Mouse (Mus musculus): Measurements from ENCODE around the gene Clptm1.
"Not testable (repeated sequence)": the region's sequence is repeated elsewhere in the genome, so short reads cannot be mapped to it uniquely, and the experiment has no call there.

Gene Clptm1

GRCm38 (mm10) chr7:19691873-19692865 lies 27.3 kb upstream of the Clptm1 start, which contains the start of gene Apoc1:
Gene Apoc1 (minus strand): TSS chr7:19692660.
- no peak for DNase-seq (ENCODE audit: low spot score in 2 of 2)

DNA sequence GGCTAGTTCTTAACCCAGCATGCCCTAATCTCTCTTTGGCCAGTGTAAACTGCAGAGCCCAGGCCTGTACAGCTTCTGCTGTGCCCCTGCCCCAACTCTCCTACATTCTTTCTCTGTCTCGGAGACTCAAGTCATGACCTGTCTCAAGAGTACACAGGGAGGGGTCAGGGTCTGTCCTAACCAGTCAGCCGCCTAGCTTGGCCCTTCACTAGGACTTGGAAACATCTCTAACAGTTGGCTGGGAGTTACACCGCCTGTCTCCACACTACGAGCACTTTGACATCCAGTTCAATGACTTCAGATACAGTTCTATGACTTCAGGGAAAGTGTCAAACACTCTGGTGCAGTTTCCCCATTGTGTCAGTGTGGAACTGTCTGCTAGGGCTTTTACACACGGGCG lies 26.6 kb upstream of the Clptm1 start:
- no peak for DNase-seq (ENCODE audit: low spot score in 2 of 2)

DNA sequence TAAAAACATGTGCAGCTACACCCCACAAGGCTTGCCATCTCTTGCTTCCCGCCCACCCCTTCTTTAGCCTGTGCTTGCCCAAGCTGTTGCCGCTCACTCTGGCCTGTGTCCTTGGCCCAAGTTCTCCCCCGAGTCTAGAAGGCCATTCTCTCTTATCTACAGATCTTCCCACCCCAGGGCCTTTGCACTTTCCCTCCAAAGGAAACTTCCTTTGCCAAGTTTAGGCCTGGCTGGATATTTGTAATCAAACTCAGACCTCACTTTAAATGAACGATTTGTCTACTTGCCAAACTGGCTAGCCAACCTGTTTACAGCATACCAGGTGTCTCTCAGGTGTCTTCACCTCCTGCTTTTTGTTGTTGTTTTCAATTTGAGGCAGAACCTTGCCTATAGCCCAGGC lies 26.0 kb upstream of the Clptm1 start:
- no peak for DNase-seq (ENCODE audit: low spot score in 2 of 2)

GRCm38 (mm10) chr7:19688611-19689010 lies 23.8 kb upstream of the Clptm1 start:
- DNase-seq (ENCODE audit: low spot score in 2 of 2): no peak

- no peak for DNase-seq (ENCODE audit: low spot score in 2 of 2)
Observed at GRCm38 (mm10) chr7:19688101-19688500, 23.3 kb upstream of the Clptm1 start.

GRCm38 (mm10) chr7:19686927-19687583 lies 22.2 kb upstream of the Clptm1 start:
- DNase-seq (ENCODE audit: low spot score in 2 of 2): not testable (repeated sequence)

DNA sequence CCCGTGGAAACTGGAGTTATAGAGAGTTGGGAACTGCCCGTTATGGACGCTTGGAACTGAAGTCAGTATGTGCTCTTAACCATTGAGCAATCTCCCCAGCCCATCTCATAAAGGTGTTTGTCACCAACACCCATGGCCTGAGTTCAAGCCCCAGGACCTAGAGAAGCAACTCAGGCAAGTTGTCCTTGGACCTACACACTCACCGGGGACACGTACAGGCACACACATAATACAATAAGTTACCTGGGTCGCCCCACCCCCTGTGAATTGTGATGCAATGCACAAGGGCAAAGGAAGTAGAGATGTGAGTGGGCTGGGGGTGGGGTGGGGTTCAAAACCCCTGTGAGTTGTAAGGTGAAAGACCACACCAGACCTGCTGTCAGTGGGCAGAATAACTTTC lies 21.7 kb upstream of the Clptm1 start:
- no peak for DNase-seq (ENCODE audit: low spot score in 2 of 2)

DNA sequence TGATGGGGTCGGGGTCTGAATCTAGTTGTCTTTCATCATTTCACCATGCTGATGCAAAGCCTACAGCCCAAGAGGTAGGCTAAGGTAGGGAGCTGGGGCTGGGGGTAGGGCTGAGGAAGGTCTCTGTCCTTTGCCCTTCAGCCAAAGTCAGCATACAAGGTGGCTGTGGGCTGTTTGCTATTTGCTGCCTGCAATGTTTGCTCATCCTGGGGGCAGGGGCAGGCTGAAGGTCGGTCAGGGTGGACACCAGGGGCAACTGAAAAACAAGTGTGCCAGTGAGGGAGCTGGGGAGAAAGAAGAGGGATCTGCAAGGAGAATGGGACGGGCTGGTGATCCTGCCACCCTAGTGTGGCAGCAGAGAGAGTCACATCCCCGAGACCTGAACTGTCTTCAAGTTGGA lies 20.5 kb upstream of the Clptm1 start:
- DNase-seq (ENCODE audit: low spot score in 2 of 2): no peak

DNA sequence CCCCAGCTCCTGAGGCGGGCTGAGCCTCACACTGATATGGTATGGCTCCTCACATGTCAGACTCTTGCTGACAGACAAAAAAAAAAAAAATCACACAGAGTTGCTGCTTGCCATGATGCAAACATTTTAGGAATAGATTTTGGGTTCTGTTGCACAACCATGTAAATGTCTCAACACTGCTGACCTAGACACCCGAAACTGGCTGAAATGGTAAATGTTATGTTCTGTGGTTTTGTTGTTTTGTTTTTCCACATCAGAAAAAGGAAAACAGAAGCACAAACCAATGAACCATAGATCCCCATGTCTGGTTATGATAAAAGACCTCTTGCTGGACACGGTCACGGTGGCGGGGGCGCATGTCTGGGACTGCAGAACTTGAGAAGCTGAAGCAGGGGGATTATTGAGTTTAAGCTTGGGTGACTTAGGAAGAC lies 19.0 kb upstream of the Clptm1 start:
- no peak for DNase-seq (ENCODE audit: low spot score in 2 of 2)

DNA sequence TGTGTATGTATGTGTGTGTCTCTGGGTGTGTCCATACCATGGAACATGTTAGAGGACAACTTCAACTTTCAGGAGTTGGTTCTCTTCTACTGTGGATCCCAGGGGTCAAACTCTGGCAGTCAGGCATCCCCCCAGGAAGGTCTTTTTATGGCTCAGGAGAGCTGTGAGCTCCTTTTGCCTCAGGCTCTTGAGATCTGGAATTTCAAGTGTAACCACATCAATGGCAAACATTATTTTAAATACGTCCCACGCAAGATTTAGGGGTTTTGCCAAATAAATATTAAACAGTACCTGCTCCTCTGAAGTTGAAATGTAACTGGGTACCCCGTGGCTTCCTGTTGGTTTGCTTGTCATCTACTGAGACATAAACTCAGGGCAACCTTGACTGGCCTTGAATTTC lies 18.1 kb upstream of the Clptm1 start:
- DNase-seq (ENCODE audit: low spot score in 2 of 2): no peak

- no peak for DNase-seq (ENCODE audit: low spot score in 2 of 2)
Observed at GRCm38 (mm10) chr7:19681202-19681694, 16.4 kb upstream of the Clptm1 start, which contains the start of the genes Gm44805 and Apoc4. Gene Gm44805 (minus strand): TSS chr7:19681423. Gene Apoc4 (minus strand): TSS chr7:19681479.

- DNase-seq (ENCODE audit: low spot score in 2 of 2): no peak
Observed at GRCm38 (mm10) chr7:19680702-19681101, 15.9 kb upstream of the Clptm1 start.

DNA sequence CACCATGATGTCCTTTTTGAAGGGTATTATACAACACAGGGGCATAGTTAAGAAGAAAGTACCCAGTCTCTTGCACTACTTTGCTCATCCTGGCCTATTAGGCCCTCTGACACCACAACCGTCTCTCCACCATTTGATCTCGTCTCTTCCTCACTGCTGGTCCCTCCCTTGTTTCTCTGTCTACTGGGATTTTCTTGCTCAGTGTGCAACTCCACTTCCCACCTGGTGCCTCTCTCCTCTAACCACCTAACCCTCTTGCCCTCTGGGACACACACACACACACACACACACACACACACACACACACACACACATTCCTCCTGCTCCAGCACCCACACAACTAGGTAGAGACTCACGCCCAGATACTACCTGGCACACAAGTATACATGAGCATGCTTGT lies 14.1 kb upstream of the Clptm1 start:
- no peak for DNase-seq (ENCODE audit: low spot score in 2 of 2)

DNA sequence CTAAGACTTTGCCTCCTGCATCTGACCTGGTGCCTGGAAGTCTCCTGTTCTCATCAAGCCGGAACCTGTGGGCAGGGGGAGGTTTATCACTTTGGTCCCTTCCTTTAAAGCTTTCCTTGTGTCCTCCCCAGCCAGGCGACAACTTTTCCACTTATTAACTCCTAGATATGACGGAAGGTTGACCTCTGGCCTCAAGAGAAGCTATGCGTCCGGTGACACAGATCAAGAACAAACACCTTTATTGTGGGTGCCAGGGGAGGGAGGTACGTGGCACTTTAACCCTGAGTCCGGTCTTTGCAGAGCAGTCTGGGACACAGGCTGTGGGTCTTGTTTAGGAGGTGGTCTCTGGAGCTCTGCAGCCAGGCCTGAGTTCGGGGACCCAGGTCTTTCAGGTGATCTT lies 13.0 kb upstream of the Clptm1 start, which contains the start of gene Apoc2:
Gene Apoc2 (minus strand): TSS at position 70 of the 400 bp plus-strand sequence.
- no peak for DNase-seq (ENCODE audit: low spot score in 2 of 2)

DNA sequence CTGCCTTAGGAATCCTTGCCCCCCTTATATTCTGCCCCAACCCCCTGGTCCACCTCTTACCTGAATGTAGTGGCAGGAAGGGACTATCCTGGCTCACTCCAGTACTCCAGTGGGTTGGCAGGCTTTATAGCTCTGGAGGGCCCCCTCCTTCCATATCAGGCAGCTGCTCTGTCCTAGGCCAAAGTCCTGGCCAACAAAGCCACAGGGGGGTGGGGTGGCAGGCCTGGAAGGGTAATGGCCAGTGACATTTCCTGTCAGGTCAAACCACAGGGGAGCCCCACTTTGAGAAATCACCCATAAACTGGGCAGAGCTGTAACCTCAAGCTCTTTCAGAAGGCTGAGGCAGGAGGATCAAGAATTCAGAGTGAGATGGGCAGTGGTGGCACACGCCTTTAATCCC lies 11.8 kb upstream of the Clptm1 start:
- DNase-seq (ENCODE audit: low spot score in 2 of 2): no peak

- no peak for DNase-seq (ENCODE audit: low spot score in 2 of 2)
Observed at GRCm38 (mm10) chr7:19675824-19676223, 11.0 kb upstream of the Clptm1 start.

DNA sequence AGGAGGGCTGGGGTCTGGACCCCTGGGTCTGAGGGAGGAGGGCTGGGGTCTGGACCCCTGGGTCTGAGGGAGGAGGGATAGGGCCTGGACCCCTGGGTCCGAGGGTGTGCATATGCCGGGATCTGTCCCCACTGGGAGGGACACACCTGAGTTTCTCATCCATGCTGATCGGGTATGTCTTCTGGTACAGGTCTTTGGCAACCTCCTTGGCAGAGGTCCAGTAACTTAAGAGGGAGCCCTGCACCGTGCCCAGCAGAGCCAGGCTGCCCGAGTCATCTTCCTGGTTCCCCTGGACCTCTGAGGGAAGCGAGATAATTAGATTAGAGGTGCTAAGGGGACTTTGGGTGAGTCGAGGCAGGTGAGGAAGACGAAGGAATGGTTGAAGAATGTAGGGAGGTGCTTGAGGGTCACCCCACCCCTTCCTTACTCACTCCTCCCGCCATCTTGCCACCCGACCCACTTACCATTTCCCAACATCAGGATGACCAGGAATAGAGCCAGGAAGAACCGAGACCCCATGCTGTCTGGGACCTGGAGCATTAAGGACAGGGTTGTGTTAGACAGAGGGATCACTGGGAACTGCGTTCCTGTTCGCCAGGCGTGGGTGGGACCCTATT lies 8.4 kb upstream of the Clptm1 start:
- no peak for DNase-seq (ENCODE audit: low spot score in 2 of 2)

DNA sequence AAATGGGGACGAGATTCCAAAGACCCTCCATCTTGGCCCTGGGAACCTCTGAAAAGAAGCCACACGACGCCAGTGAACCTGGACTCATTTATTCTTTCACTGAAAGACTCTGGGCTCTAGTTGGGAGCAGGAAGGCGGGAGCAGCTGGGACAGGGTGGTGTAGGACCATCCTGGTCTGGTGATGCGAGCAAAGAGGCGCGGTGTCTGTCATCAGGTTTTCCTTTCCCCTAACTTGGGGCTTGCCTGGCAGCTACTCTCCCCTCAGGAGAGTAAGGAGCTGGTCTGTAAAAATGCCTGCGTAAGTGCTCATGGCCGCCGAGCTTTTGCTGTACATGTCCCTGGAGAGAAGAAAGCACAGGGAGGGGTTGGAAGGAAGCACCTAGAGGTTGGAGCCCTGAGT lies 6.7 kb upstream of the Clptm1 start:
- no peak for DNase-seq (ENCODE audit: low spot score in 2 of 2)

DNA sequence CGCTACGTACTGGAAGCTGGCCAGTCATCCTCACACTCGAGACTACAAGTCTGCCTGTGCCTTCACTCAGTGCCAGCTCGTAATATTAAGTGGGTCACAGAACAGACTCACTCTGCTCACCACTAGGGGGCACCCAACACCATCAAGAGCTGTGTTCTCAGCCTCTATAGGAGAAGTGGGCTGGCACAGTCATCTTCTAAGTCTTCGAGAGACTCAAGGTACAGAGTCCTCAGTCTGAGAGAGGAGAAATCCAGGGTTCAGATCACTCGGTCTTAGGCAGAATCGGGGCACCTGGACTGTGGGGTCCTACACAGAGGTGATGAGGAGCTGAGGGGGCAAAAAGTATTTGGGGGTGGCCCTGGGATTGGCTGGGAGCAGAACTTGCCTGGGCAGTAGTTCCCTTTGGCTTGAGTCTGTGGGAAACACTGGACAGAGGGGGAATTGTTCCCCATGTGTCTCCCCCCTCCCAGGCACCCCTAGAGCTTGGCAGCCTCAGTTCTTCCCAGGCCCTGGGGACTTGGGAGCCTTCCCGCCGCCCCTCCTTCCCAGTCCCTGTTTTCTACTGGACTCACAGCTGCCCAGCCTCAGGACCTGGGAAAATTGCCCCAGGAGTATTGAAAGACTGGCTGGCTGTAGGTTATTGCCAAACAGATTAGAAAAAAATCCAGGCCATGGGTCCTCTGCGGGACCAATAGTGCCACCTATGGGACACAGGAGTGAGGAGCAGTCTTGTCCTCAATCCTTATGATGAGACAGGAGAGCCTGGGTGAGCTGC lies 4.3 kb upstream of the Clptm1 start:
- peak; percentile 85 to 92 for DNase-seq (ENCODE audit: low spot score in 2 of 2)

DNA sequence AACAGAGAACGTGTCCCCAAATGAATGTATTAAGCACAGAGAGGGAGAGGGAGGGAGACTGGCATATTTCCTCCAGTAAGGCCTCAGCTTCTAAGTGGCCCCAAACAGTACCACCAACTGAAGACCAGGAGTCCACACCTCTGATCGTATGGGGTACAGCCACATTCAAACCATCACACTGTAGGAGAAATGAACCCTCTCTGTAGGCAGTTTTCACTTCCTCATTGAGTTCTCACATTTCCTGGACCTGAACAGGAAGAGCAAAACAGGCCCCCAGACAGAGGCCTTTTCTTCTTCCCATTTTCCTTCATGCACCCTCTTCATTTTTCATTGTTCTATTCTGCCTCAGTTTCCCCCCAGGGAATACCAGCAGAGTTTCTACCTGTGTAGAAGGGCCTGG lies 2.6 kb upstream of the Clptm1 start:
- DNase-seq (ENCODE audit: low spot score in 2 of 2): no peak

DNA sequence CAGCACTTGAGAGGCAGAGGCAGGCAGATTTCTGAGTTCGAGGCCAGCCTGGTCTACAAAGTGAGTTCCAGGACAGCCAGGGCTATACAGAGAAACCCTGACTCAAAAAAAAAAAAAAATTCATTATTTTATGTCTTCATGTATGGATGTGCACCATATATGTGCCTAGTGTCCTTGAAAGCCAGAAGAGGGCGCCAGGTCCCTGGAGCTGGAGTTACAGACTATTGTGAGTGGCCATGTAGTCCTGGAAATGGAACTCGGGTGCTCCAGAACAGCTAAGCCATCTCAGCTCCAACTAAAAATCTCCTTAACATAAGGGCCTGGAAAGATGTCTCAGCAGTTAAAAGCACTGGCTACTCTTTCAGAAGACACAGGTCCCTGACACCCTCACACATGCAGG lies 1.9 kb upstream of the Clptm1 start:
- no peak for DNase-seq (ENCODE audit: low spot score in 2 of 2)

Data from cerebellum, postnatal 4 days (tissue).